Mouse (Mus musculus) C2C12 (cell line): ENCODE measurements around the gene Pard3b.

Source experiments
- CTCF ChIP-seq: IDR thresholded peaks from one replicate; pipeline ENCODE4 v1.5.1; 2011; ENCODE audit not compliant: control insufficient read depth, insufficient read depth, insufficient read length
- FOSL1 ChIP-seq: IDR thresholded peaks from one replicate; pipeline ENCODE4 v1.8.0; 2011; ENCODE audit warnings: mild to moderate bottlenecking, low read length; ENCODE audit not compliant: poor library complexity, insufficient read depth, severe bottlenecking
- MAX ChIP-seq: IDR thresholded peaks from one replicate; pipeline ENCODE4 v1.6.1; 2011; ENCODE audit warnings: mild to moderate bottlenecking, control low read depth
- MYOG ChIP-seq: IDR thresholded peaks from one replicate; pipeline ENCODE4 v1.6.1; 2011; ENCODE audit not compliant: control insufficient read depth, insufficient read length; ENCODE audit errors: extremely low read depth
- USF1 ChIP-seq: IDR thresholded peaks from one replicate; pipeline ENCODE4 v1.6.1; 2011; ENCODE audit warnings: low read depth, mild to moderate bottlenecking, control low read depth, moderate library complexity

- TF ChIP-seq MAX, result no peak
- TF ChIP-seq FOSL1, result no peak
- TF ChIP-seq USF1, result no peak
- no peak for TF ChIP-seq MYOG
- no peak for TF ChIP-seq CTCF
These were observed 118.1 kb downstream of the Pard3b start for GRCm38 (mm10) chr1:61756771-61757170.
